Mouse (Mus musculus) megakaryocyte-erythroid progenitor cell, adult 5-6 weeks (primary cell): Measurements from ENCODE around the gene Tjp2. TPM values are rescaled to one million over a fixed set of nuclear protein-coding genes. Genes with fewer than 3 reads are reported as not detected.
"Not testable (repeated sequence)": the region's sequence is repeated elsewhere in the genome, so short reads cannot be mapped to it uniquely, and the experiment has no call there.

Experiments used
- ATAC-seq: replicated peaks from 2 replicates; pipeline ENCODE4 v1.8.0; 2016; ENCODE audit warnings: mild to moderate bottlenecking, inconsistent platforms; ENCODE audit not compliant: severe bottlenecking, poor library complexity, low FRiP score, low TSS enrichment
- total RNA-seq, 2 experiments: library from RNA; stranded (forward) in 1 of 2; stranded (reverse) in 1 of 2; fragments of 200-1000, 215-1000 nt in 1 of 2; fragments of >200 nt in 1 of 2; fragmentation: Nextera tagmentation in 1 of 2; gene quantifications; 2 replicates each; pipeline ENCODE4 v1.2.3; 2014 to 2017

The Tjp2 gene
- total RNA-seq (2014; fragmentation: Nextera tagmentation): 1.4 and 2.7 TPM in 2 replicates
- total RNA-seq (2017): 2.3 and 3.6 TPM in 2 replicates

GRCm38 (mm10) chr19:24224500-24225304, at the start of gene Tjp2:
Tjp2 (minus strand) TSS chr19:24225030.
- peak; percentile 66 for ATAC-seq

GRCm38 (mm10) chr19:24274281-24274680, 49.5 kb upstream of the Tjp2 start:
- ATAC-seq: peak; percentile 59

GRCm38 (mm10) chr19:24271746-24272426, 47.1 kb upstream of the Tjp2 start:
- peak; percentile 89 for ATAC-seq

- no peak for ATAC-seq
These were observed 46.5 kb upstream of the Tjp2 start for GRCm38 (mm10) chr19:24271326-24271725.

- ATAC-seq: no peak
These were observed 43.7 kb upstream of the Tjp2 start for GRCm38 (mm10) chr19:24268531-24268930.

- ATAC-seq: no peak
These were observed 41.4 kb upstream of the Tjp2 start for GRCm38 (mm10) chr19:24266046-24266830.

- ATAC-seq: peak; percentile 92
These were observed 40.2 kb upstream of the Tjp2 start for GRCm38 (mm10) chr19:24264991-24265390.

GRCm38 (mm10) chr19:24262736-24263135, 37.9 kb upstream of the Tjp2 start:
- ATAC-seq: no peak

- ATAC-seq: no peak
These were observed 34.8 kb upstream of the Tjp2 start for GRCm38 (mm10) chr19:24259390-24260351.

- ATAC-seq: no peak
These were observed 33.5 kb upstream of the Tjp2 start for GRCm38 (mm10) chr19:24258368-24258767.

GRCm38 (mm10) chr19:24257962-24258361, 33.1 kb upstream of the Tjp2 start:
- ATAC-seq: no peak

GRCm38 (mm10) chr19:24253657-24254260, 28.9 kb upstream of the Tjp2 start:
- ATAC-seq: no peak

GRCm38 (mm10) chr19:24251869-24252268, 27.0 kb upstream of the Tjp2 start:
- no peak for ATAC-seq

GRCm38 (mm10) chr19:24243340-24243739, 18.5 kb upstream of the Tjp2 start:
- no peak for ATAC-seq

GRCm38 (mm10) chr19:24241799-24242546, 17.1 kb upstream of the Tjp2 start:
- ATAC-seq: no peak

- ATAC-seq: no peak
These were observed 16.4 kb upstream of the Tjp2 start for GRCm38 (mm10) chr19:24241271-24241670.

GRCm38 (mm10) chr19:24238011-24238410, 13.2 kb upstream of the Tjp2 start:
- no peak for ATAC-seq

GRCm38 (mm10) chr19:24232356-24232755, 7.5 kb upstream of the Tjp2 start:
- not testable (repeated sequence) for ATAC-seq
